Comparison of ENCODE assay signal across 22 mouse cellular contexts in genomic region chr10:9509092-9509671, GRCm38 (mm10).
A peak's percentile ranks its signal among the peaks of the same experiment; 100 is the strongest.
DNase-seq lines count a peak whose midpoint lies in the region; ATAC-seq lines count a peak whose summit lies in the region.
"Had no signal": no experiment of that assay in that cellular context is flagged by ENCODE, and none has a peak within 500 bp of the region (broad histone marks: within the 10 kb centered on the region; RNA-seq: fewer than 3 reads in every experiment).

No protein-coding gene starts in this region.

- no peaks in the 10 kb centered on the region for H3K27me3 ChIP-seq in hindbrain, embryonic 10.5 days (ENCODE audit: insufficient read depth, poor library complexity, severe bottlenecking)
- H3K27me3 ChIP-seq in hindbrain, embryonic 15.5 days = no peaks in the 10 kb centered on the region
- no peaks in the 10 kb centered on the region for H3K27me3 ChIP-seq in midbrain, embryonic 13.5 days
- H3K27me3 ChIP-seq in embryonic facial prominence, embryonic 10.5 days (replicated peaks; ENCODE audit: low read depth, poor library complexity, severe bottlenecking) = no peaks in the 10 kb centered on the region
- no peaks in the 10 kb centered on the region for H3K27me3 ChIP-seq in liver, embryonic 11.5 days (replicated peaks; ENCODE audit: control insufficient read depth, insufficient read depth, low read length)
- H3K27me3 ChIP-seq: embryonic facial prominence, embryonic 13.5 days; forebrain, embryonic 13.5 days; limb, embryonic 13.5 days; megakaryocyte, embryonic 14.5 days; neural tube, embryonic 15.5 days had no signal

- H3K4me2 ChIP-seq in hindbrain, embryonic 15.5 days = no peak overlapping the region
- H3K4me2 ChIP-seq in midbrain, embryonic 13.5 days (replicated peaks) = peak overlapping the region; percentile 35
- no peak overlapping the region for H3K4me2 ChIP-seq in liver, embryonic 11.5 days
- H3K4me2 ChIP-seq: embryonic facial prominence, embryonic 13.5 days; forebrain, embryonic 13.5 days; limb, embryonic 13.5 days; lung, embryonic 14.5 days; neural tube, embryonic 15.5 days had no signal

- 0 out of 2 replicates have a peak, but pooled peaks have one; percentile 17 for ATAC-seq in hindbrain, embryonic 15.5 days (ENCODE audit: low FRiP score, low read depth)
- ATAC-seq in midbrain, embryonic 13.5 days = peak; percentile 65
- ATAC-seq in megakaryocyte-erythroid progenitor cell, adult 5-6 weeks (replicated peaks; ENCODE audit: low FRiP score, low TSS enrichment, poor library complexity, severe bottlenecking) = no peak
- no peak for ATAC-seq in liver, embryonic 11.5 days (replicated peaks; ENCODE audit: low FRiP score)
- ATAC-seq: intestine, embryonic 16.5 days; Patski had no signal

- peaks cover 19% of the 10 kb centered on the region for H3K4me1 ChIP-seq in hindbrain, embryonic 10.5 days (replicated peaks)
- H3K4me1 ChIP-seq in hindbrain, embryonic 15.5 days (replicated peaks) = peaks cover 11% of the 10 kb centered on the region
- H3K4me1 ChIP-seq in midbrain, embryonic 13.5 days (replicated peaks) = peaks cover 28% of the 10 kb centered on the region
- peaks cover 12% of the 10 kb centered on the region for H3K4me1 ChIP-seq in embryonic facial prominence, embryonic 10.5 days
- no peaks in the 10 kb centered on the region for H3K4me1 ChIP-seq in liver, embryonic 11.5 days (replicated peaks; ENCODE audit: control insufficient read depth, insufficient read depth, low read length)
- H3K4me1 ChIP-seq: megakaryocyte, embryonic 14.5 days had no signal

- no peak overlapping the region for H3K4me3 ChIP-seq in hindbrain, embryonic 10.5 days
- no peak overlapping the region for H3K4me3 ChIP-seq in hindbrain, embryonic 15.5 days
- no peak overlapping the region for H3K4me3 ChIP-seq in midbrain, embryonic 13.5 days (replicated peaks)
- H3K4me3 ChIP-seq in embryonic facial prominence, embryonic 10.5 days = no peak overlapping the region
- no peak overlapping the region for H3K4me3 ChIP-seq in liver, embryonic 11.5 days (ENCODE audit: low read depth, low read length)
- H3K4me3 ChIP-seq: embryonic facial prominence, embryonic 13.5 days; erythroblast, embryonic 14.5 days; forebrain, embryonic 13.5 days; limb, embryonic 13.5 days; megakaryocyte, embryonic 14.5 days; neural tube, embryonic 15.5 days had no signal

- no peaks in the 10 kb centered on the region for H3K9me3 ChIP-seq in hindbrain, embryonic 10.5 days
- no peaks in the 10 kb centered on the region for H3K9me3 ChIP-seq in hindbrain, embryonic 15.5 days
- H3K9me3 ChIP-seq in midbrain, embryonic 13.5 days = no peaks in the 10 kb centered on the region
- H3K9me3 ChIP-seq in embryonic facial prominence, embryonic 10.5 days = no peaks in the 10 kb centered on the region
- no peaks in the 10 kb centered on the region for H3K9me3 ChIP-seq in liver, embryonic 11.5 days (ENCODE audit: control insufficient read depth, low read length)
- H3K9me3 ChIP-seq: embryonic facial prominence, embryonic 13.5 days; forebrain, embryonic 13.5 days; limb, embryonic 13.5 days; megakaryocyte, embryonic 14.5 days; neural tube, embryonic 15.5 days had no signal

- no peak for DNase-seq in hindbrain, embryonic 10.5 days (ENCODE audit: low spot score)
- peak; percentile 65 for DNase-seq in retina, postnatal 1 day
- no peak for DNase-seq in embryonic facial prominence, embryonic 10.5 days (ENCODE audit: low spot score)
- DNase-seq in liver, embryonic 11.5 days (ENCODE audit: low spot score) = no peak
- DNase-seq: cerebellum, adult 18-20 months; cerebellum, postnatal 25 days; gastrocnemius, postnatal 10 days; kidney, postnatal 36 days; lung, embryonic 14.5 days; thymus, adult 18-20 months had no signal

- WGBS in hindbrain, embryonic 10.5 days = 73% methylated on average over 17 of the region's 17 CpGs
- 59% methylated on average over 17 of the region's 17 CpGs for WGBS in hindbrain, embryonic 15.5 days
- WGBS in midbrain, embryonic 13.5 days = 49% methylated on average over 17 of the region's 17 CpGs
- 75% methylated on average over 17 of the region's 17 CpGs for WGBS in embryonic facial prominence, embryonic 10.5 days
- WGBS in liver, embryonic 11.5 days = 71% methylated on average over 17 of the region's 17 CpGs

- peak overlapping the region; percentile 41; the same call in 1 of the 2 replicates for H3K27ac ChIP-seq in hindbrain, embryonic 10.5 days
- H3K27ac ChIP-seq in hindbrain, embryonic 15.5 days (replicated peaks) = no peak overlapping the region
- peak overlapping the region; percentile 77 for H3K27ac ChIP-seq in midbrain, embryonic 13.5 days
- no peak overlapping the region for H3K27ac ChIP-seq in embryonic facial prominence, embryonic 10.5 days (replicated peaks)
- H3K27ac ChIP-seq in liver, embryonic 11.5 days (ENCODE audit: low read depth, low read length) = no peak overlapping the region
- H3K27ac ChIP-seq: embryonic facial prominence, embryonic 13.5 days; limb, embryonic 13.5 days; liver, embryonic 14.5 days; neural tube, embryonic 15.5 days had no signal

- H3K36me3 ChIP-seq in hindbrain, embryonic 10.5 days = no peaks in the 10 kb centered on the region
- H3K36me3 ChIP-seq in hindbrain, embryonic 15.5 days = no peaks in the 10 kb centered on the region
- H3K36me3 ChIP-seq in midbrain, embryonic 13.5 days = no peaks in the 10 kb centered on the region
- H3K36me3 ChIP-seq in embryonic facial prominence, embryonic 10.5 days (replicated peaks) = no peaks in the 10 kb centered on the region
- H3K36me3 ChIP-seq in liver, embryonic 11.5 days (ENCODE audit: control insufficient read depth, insufficient read depth, low read length) = no peaks in the 10 kb centered on the region
- H3K36me3 ChIP-seq: embryonic facial prominence, embryonic 13.5 days; limb, embryonic 13.5 days; neural tube, embryonic 15.5 days had no signal

- no peak overlapping the region for H3K9ac ChIP-seq in hindbrain, embryonic 15.5 days
- H3K9ac ChIP-seq in midbrain, embryonic 13.5 days (replicated peaks) = no peak overlapping the region
- H3K9ac ChIP-seq in liver, embryonic 11.5 days (ENCODE audit: low read depth, low read length) = no peak overlapping the region
- H3K9ac ChIP-seq: embryonic facial prominence, embryonic 13.5 days; forebrain, embryonic 13.5 days; limb, embryonic 13.5 days; liver, embryonic 14.5 days; lung, embryonic 14.5 days; neural tube, embryonic 15.5 days had no signal

Comparison
In these comparisons a context has a peak if more than half of its experiments do, and no peak if none do; other contexts are left out.
1. H3K27ac ChIP-seq: peak in hindbrain, embryonic 10.5 days (single experiment) and midbrain, embryonic 13.5 days (single experiment); none in hindbrain, embryonic 15.5 days (single experiment), embryonic facial prominence, embryonic 10.5 days (single experiment) and liver, embryonic 11.5 days (single experiment).
2. ATAC-seq: peak in hindbrain, embryonic 15.5 days (single experiment) and midbrain, embryonic 13.5 days (single experiment); none in megakaryocyte-erythroid progenitor cell, adult 5-6 weeks (single experiment) and liver, embryonic 11.5 days (single experiment).